Mouse (Mus musculus): Measurements from ENCODE around the gene Lmod2. TPM values are rescaled to one million over a fixed set of nuclear protein-coding genes. Genes with fewer than 3 reads are reported as not detected.

The Lmod2 gene
- polyA plus RNA-seq, 1 experiment from 2014 or later: not detected

GRCm38 (mm10) chr6:24634065-24634464, 36.5 kb downstream of the Lmod2 start:
- 95% methylated on average over 3 of the region's 3 CpGs for WGBS
- Histone ChIP-seq H3K27me3 (ENCODE audit: control insufficient read depth, insufficient read depth, low read length) (no peaks in the 10 kb centered on the region), H3K9me3 (ENCODE audit: control insufficient read depth, low read length) (no peaks in the 10 kb centered on the region), H3K9ac (ENCODE audit: low read length) (no peak overlapping the region), H3K36me3 (ENCODE audit: control insufficient read depth, insufficient read depth, low read length) (peaks cover 4% of the 10 kb centered on the region; the same call in 1 of the 2 replicates), H3K27ac (replicated peaks; ENCODE audit: low read depth, low read length) (no peak overlapping the region), H3K4me3 (ENCODE audit: low read depth, low read length) (no peak overlapping the region), H3K4me1 (ENCODE audit: control insufficient read depth, insufficient read depth, low read length) (no peaks in the 10 kb centered on the region), H3K4me2 (ENCODE audit: low read depth, severe bottlenecking) (no peak overlapping the region)
- DNase-seq (ENCODE audit: low spot score) (no peak), ATAC-seq (ENCODE audit: insufficient number of reproducible peaks, low FRiP score, low TSS enrichment, low read depth) (no peak)

DNA sequence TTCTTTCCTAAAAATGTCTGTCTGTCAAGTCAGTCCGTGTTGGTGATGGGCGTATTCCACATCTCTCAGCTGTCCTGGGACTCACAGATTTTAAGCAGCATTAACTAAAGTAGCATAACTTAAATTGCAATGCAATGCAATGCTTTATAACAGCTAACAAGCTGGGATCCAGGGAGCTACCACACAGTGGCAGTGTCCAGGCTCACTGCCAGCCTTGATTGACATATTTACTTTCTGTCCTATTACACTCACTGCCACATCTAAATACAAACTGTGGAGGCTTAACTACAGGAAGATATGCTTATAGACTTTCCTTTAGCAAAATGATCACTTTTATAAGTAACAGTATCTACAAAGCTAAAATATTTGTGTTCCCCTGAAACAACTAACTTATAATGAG, 38.3 kb downstream of the Lmod2 start:
- H3K4me3 ChIP-seq (ENCODE audit: low read depth, low read length): no peak overlapping the region
- 87% methylated on average over 2 of the region's 2 CpGs for WGBS
- H3K36me3 ChIP-seq (ENCODE audit: control insufficient read depth, insufficient read depth, low read length): peaks cover 4% of the 10 kb centered on the region; the same call in 1 of the 2 replicates
- H3K9ac ChIP-seq (ENCODE audit: low read length): no peak overlapping the region
- H3K27me3 ChIP-seq (ENCODE audit: control insufficient read depth, insufficient read depth, low read length): no peaks in the 10 kb centered on the region
- H3K27ac ChIP-seq (replicated peaks; ENCODE audit: low read depth, low read length): no peak overlapping the region
- DNase-seq (ENCODE audit: low spot score) (no peak), ATAC-seq (ENCODE audit: insufficient number of reproducible peaks, low FRiP score, low TSS enrichment, low read depth) (no peak)
- H3K4me2 ChIP-seq (ENCODE audit: low read depth, severe bottlenecking): no peak overlapping the region
- no peaks in the 10 kb centered on the region for H3K4me1 ChIP-seq (ENCODE audit: control insufficient read depth, insufficient read depth, low read length)
- no peaks in the 10 kb centered on the region for H3K9me3 ChIP-seq (ENCODE audit: control insufficient read depth, low read length)

DNA sequence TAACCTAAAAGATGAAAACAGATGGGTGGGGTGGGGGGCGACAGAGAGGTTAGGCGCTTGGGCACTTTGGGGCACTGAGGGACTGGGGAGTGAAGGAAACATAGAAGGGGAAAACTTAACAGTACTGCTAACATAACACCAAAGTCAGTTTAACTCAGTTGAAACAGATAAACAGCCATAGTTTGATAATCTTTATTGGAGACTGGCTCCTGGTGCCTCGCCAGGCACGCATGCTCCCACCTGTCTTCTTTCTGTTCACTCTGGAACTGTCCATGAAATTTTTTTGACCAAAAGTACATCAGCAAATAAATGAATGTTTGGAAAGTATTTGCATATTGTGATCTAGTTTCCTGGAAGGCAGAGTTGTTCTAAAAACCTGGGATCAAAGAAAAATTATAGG, 43.7 kb downstream of the Lmod2 start:
- ATAC-seq (ENCODE audit: insufficient number of reproducible peaks, low FRiP score, low TSS enrichment, low read depth): no peak
- no peaks in the 10 kb centered on the region for H3K27me3 ChIP-seq (ENCODE audit: control insufficient read depth, insufficient read depth, low read length)
- no peak overlapping the region for H3K4me3 ChIP-seq (ENCODE audit: low read depth, low read length)
- no peak overlapping the region for H3K4me2 ChIP-seq (ENCODE audit: low read depth, severe bottlenecking)
- 91% methylated on average over 4 of the region's 4 CpGs for WGBS
- DNase-seq (ENCODE audit: low spot score): no peak
- no peak overlapping the region for H3K27ac ChIP-seq (replicated peaks; ENCODE audit: low read depth, low read length)
- H3K9ac ChIP-seq (ENCODE audit: low read length): no peak overlapping the region
- no peaks in the 10 kb centered on the region for H3K4me1 ChIP-seq (ENCODE audit: control insufficient read depth, insufficient read depth, low read length)
- H3K36me3 ChIP-seq (ENCODE audit: control insufficient read depth, insufficient read depth, low read length): no peaks in the 10 kb centered on the region; the same call in 1 of the 2 replicates
- no peaks in the 10 kb centered on the region for H3K9me3 ChIP-seq (ENCODE audit: control insufficient read depth, low read length)

GRCm38 (mm10) chr6:24642161-24642560, 44.6 kb downstream of the Lmod2 start:
- Histone ChIP-seq H3K9ac (ENCODE audit: low read length) (no peak overlapping the region), H3K4me1 (ENCODE audit: control insufficient read depth, insufficient read depth, low read length) (no peaks in the 10 kb centered on the region), H3K4me2 (ENCODE audit: low read depth, severe bottlenecking) (no peak overlapping the region), H3K36me3 (ENCODE audit: control insufficient read depth, insufficient read depth, low read length) (no peaks in the 10 kb centered on the region; the same call in 1 of the 2 replicates), H3K27ac (replicated peaks; ENCODE audit: low read depth, low read length) (no peak overlapping the region), H3K4me3 (ENCODE audit: low read depth, low read length) (no peak overlapping the region), H3K9me3 (ENCODE audit: control insufficient read depth, low read length) (no peaks in the 10 kb centered on the region), H3K27me3 (ENCODE audit: control insufficient read depth, insufficient read depth, low read length) (no peaks in the 10 kb centered on the region)
- no peak for DNase-seq (ENCODE audit: low spot score)
- no peak for ATAC-seq (ENCODE audit: insufficient number of reproducible peaks, low FRiP score, low TSS enrichment, low read depth)
- WGBS: 92% methylated on average over 2 of the region's 2 CpGs

DNA sequence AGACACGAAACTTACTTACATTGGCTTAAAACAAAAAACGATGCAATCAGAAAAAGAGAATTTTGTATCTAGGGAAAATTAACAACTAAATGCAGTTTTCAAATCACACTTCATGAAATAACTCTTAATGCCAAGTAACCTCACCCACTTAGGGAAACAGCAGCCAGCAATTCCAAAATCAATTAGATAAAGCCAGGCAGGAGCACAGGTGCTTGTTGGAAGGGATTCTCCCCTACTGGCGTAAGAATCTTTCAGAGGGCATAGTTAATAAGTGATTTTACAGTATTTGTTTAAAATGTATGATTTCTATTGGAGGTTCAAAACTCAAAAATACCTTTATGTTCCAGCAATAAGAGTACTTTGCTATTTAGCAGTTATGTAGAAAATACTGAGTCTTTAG, 45.4 kb downstream of the Lmod2 start:
- Histone ChIP-seq H3K4me2 (ENCODE audit: low read depth, severe bottlenecking) (no peak overlapping the region), H3K4me1 (ENCODE audit: control insufficient read depth, insufficient read depth, low read length) (no peaks in the 10 kb centered on the region), H3K9me3 (ENCODE audit: control insufficient read depth, low read length) (no peaks in the 10 kb centered on the region), H3K27ac (replicated peaks; ENCODE audit: low read depth, low read length) (no peak overlapping the region), H3K27me3 (ENCODE audit: control insufficient read depth, insufficient read depth, low read length) (no peaks in the 10 kb centered on the region), H3K36me3 (ENCODE audit: control insufficient read depth, insufficient read depth, low read length) (no peaks in the 10 kb centered on the region; the same call in 1 of the 2 replicates), H3K9ac (ENCODE audit: low read length) (no peak overlapping the region), H3K4me3 (ENCODE audit: low read depth, low read length) (no peak overlapping the region)
- DNase-seq (ENCODE audit: low spot score): no peak
- ATAC-seq (ENCODE audit: insufficient number of reproducible peaks, low FRiP score, low TSS enrichment, low read depth): no peak
- WGBS: 93% methylated on average over 3 of the region's 3 CpGs

DNA sequence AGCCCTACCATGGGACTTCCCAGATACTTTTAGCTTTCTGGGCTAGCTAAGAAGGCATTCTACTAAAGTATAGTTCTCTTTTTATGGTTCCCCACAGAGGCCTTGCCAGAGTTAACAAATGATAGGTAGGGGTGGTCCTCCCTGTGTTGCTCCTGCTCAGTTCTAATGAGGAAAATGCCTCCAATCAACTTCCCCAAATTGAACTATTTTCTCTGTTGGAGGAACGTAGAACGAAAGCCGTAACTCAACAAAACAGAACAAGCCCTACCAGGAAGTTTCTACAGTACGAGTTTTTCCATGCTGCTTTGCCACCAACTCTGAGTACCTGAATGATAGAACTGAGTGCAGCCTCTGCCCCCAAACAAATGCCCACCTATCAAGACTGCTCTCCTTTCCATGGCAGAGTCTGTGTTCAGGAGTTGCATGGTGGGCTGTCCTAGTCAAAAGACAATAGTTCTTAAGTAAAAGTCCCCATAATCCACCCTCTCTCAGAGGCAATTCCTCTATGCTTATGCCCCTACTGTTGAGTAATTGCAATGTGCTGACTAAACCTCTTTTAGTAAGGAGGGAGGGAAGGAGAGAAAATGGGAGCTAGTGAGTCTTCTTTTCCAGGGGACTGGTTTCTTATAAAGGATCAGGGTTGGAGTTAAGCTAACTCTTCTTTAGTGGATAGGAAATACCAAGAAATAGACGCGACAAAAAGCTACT, 47.9 kb downstream of the Lmod2 start:
- Histone ChIP-seq H3K9me3 (ENCODE audit: control insufficient read depth, low read length) (no peaks in the 10 kb centered on the region), H3K4me1 (ENCODE audit: control insufficient read depth, insufficient read depth, low read length) (no peaks in the 10 kb centered on the region), H3K27ac (replicated peaks; ENCODE audit: low read depth, low read length) (no peak overlapping the region), H3K27me3 (ENCODE audit: control insufficient read depth, insufficient read depth, low read length) (no peaks in the 10 kb centered on the region), H3K4me3 (ENCODE audit: low read depth, low read length) (no peak overlapping the region), H3K9ac (ENCODE audit: low read length) (no peak overlapping the region), H3K4me2 (ENCODE audit: low read depth, severe bottlenecking) (no peak overlapping the region), H3K36me3 (ENCODE audit: control insufficient read depth, insufficient read depth, low read length) (no peaks in the 10 kb centered on the region; the same call in 1 of the 2 replicates)
- ATAC-seq (ENCODE audit: insufficient number of reproducible peaks, low FRiP score, low TSS enrichment, low read depth) (no peak), DNase-seq (ENCODE audit: low spot score) (no peak)
- WGBS: 91% methylated on average over 6 of the region's 6 CpGs

DNA sequence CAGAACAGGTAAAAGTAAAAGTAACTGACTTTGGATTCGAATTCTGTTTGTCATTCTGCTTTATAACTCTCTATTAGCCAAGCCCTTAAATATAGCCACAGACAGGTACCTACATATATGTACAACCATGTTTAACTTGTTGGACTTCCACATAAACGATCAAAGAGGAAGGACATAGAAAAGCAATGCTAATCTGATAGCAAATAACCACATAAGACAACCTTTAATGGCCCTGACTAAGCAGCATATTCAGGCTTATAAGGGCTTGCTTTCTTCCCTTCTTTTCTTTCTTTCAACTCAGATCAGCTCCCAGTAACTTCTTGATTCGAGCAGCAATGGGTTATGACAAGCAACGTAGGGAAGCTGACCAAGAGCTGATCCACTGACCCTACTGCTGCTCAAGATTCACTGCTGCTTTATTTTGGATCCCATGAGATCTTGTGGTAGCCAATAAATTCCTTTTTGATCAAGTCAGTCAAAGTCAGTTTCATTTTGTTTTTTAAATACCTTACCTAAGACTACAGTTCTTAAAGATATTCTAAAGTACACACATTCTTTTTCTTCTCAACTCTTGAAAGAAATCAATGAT, 49.6 kb downstream of the Lmod2 start:
- H3K4me1 ChIP-seq (ENCODE audit: control insufficient read depth, insufficient read depth, low read length): no peaks in the 10 kb centered on the region
- H3K4me2 ChIP-seq (ENCODE audit: low read depth, severe bottlenecking): no peak overlapping the region
- 94% methylated on average over 4 of the region's 4 CpGs for WGBS
- DNase-seq (ENCODE audit: low spot score): no peak
- H3K27me3 ChIP-seq (ENCODE audit: control insufficient read depth, insufficient read depth, low read length): no peaks in the 10 kb centered on the region
- no peaks in the 10 kb centered on the region; the same call in 1 of the 2 replicates for H3K36me3 ChIP-seq (ENCODE audit: control insufficient read depth, insufficient read depth, low read length)
- no peak overlapping the region for H3K4me3 ChIP-seq (ENCODE audit: low read depth, low read length)
- no peak overlapping the region for H3K9ac ChIP-seq (ENCODE audit: low read length)
- ATAC-seq (ENCODE audit: insufficient number of reproducible peaks, low FRiP score, low TSS enrichment, low read depth): no peak
- H3K9me3 ChIP-seq (ENCODE audit: control insufficient read depth, low read length): no peaks in the 10 kb centered on the region
- H3K27ac ChIP-seq (replicated peaks; ENCODE audit: low read depth, low read length): no peak overlapping the region

- H3K9ac ChIP-seq (ENCODE audit: low read length): no peak overlapping the region
- ATAC-seq (ENCODE audit: insufficient number of reproducible peaks, low FRiP score, low TSS enrichment, low read depth): no peak
- H3K27ac ChIP-seq (replicated peaks; ENCODE audit: low read depth, low read length): no peak overlapping the region
- H3K4me1 ChIP-seq (ENCODE audit: control insufficient read depth, insufficient read depth, low read length): no peaks in the 10 kb centered on the region
- H3K4me3 ChIP-seq (ENCODE audit: low read depth, low read length): no peak overlapping the region
- WGBS: 93% methylated on average over 4 of the region's 4 CpGs
- no peaks in the 10 kb centered on the region for H3K27me3 ChIP-seq (ENCODE audit: control insufficient read depth, insufficient read depth, low read length)
- no peak for DNase-seq (ENCODE audit: low spot score)
- no peaks in the 10 kb centered on the region; the same call in 1 of the 2 replicates for H3K36me3 ChIP-seq (ENCODE audit: control insufficient read depth, insufficient read depth, low read length)
- no peaks in the 10 kb centered on the region for H3K9me3 ChIP-seq (ENCODE audit: control insufficient read depth, low read length)
- no peak overlapping the region for H3K4me2 ChIP-seq (ENCODE audit: low read depth, severe bottlenecking)
Observed at GRCm38 (mm10) chr6:24648403-24648802, 50.8 kb downstream of the Lmod2 start.
